Mouse (Mus musculus): ENCODE measurements around the gene Orc3.
A peak's percentile ranks its signal among the peaks of the same experiment; 100 is the strongest.

Orc3 gene

GRCm38 (mm10) chr4:34614630-34615094 lies at the start of gene Orc3, which contains the start of gene Rars2:
Gene Orc3 (minus strand): TSS chr4:34614944.
Gene Rars2 (plus strand): TSS chr4:34614957.
- DNase-seq (ENCODE audit: low spot score): peak; percentile 84

- DNase-seq (ENCODE audit: low spot score): no peak
Measured at GRCm38 (mm10) chr4:34661927-34662326, 47.2 kb upstream of the Orc3 start.

- no peak for DNase-seq (ENCODE audit: low spot score)
Measured at GRCm38 (mm10) chr4:34661514-34661913, 46.8 kb upstream of the Orc3 start.

- DNase-seq (ENCODE audit: low spot score): no peak
Measured at GRCm38 (mm10) chr4:34659012-34659411, 44.3 kb upstream of the Orc3 start.

- DNase-seq (ENCODE audit: low spot score): no peak
Measured at GRCm38 (mm10) chr4:34656101-34656500, 41.4 kb upstream of the Orc3 start.

- DNase-seq (ENCODE audit: low spot score): no peak
Measured at GRCm38 (mm10) chr4:34653179-34653578, 38.4 kb upstream of the Orc3 start.

GRCm38 (mm10) chr4:34644779-34645178 lies 30.0 kb upstream of the Orc3 start:
- no peak for DNase-seq (ENCODE audit: low spot score)

- no peak for DNase-seq (ENCODE audit: low spot score)
Measured at GRCm38 (mm10) chr4:34640731-34641130, 26.0 kb upstream of the Orc3 start.

- DNase-seq (ENCODE audit: low spot score): no peak
Measured at GRCm38 (mm10) chr4:34639745-34640364, 25.1 kb upstream of the Orc3 start.

GRCm38 (mm10) chr4:34637851-34638250 lies 23.1 kb upstream of the Orc3 start:
- no peak for DNase-seq (ENCODE audit: low spot score)

- no peak for DNase-seq (ENCODE audit: low spot score)
Measured at GRCm38 (mm10) chr4:34637386-34637785, 22.6 kb upstream of the Orc3 start.

- DNase-seq (ENCODE audit: low spot score): no peak
Measured at GRCm38 (mm10) chr4:34636036-34636435, 21.3 kb upstream of the Orc3 start.

- DNase-seq (ENCODE audit: low spot score): no peak
Measured at GRCm38 (mm10) chr4:34634129-34634528, 19.4 kb upstream of the Orc3 start.

GRCm38 (mm10) chr4:34629956-34630355 lies 15.2 kb upstream of the Orc3 start:
- no peak for DNase-seq (ENCODE audit: low spot score)

GRCm38 (mm10) chr4:34626401-34626800 lies 11.7 kb upstream of the Orc3 start:
- no peak for DNase-seq (ENCODE audit: low spot score)

GRCm38 (mm10) chr4:34625556-34625955 lies 10.8 kb upstream of the Orc3 start:
- no peak for DNase-seq (ENCODE audit: low spot score)

GRCm38 (mm10) chr4:34616146-34616545 lies 1.4 kb upstream of the Orc3 start:
- DNase-seq (ENCODE audit: low spot score): no peak

- DNase-seq (ENCODE audit: low spot score): no peak
Measured at GRCm38 (mm10) chr4:34615303-34615702, 559 bp upstream of the Orc3 start.

GRCm38 (mm10) chr4:34613571-34614145 lies 1.1 kb downstream of the Orc3 start:
- DNase-seq (ENCODE audit: low spot score): no peak

GRCm38 (mm10) chr4:34606658-34607057 lies 8.1 kb downstream of the Orc3 start:
- no peak for DNase-seq (ENCODE audit: low spot score)

GRCm38 (mm10) chr4:34603123-34603522 lies 11.6 kb downstream of the Orc3 start:
- no peak for DNase-seq (ENCODE audit: low spot score)

GRCm38 (mm10) chr4:34584871-34585607 lies 29.7 kb downstream of the Orc3 start:
- DNase-seq (ENCODE audit: low spot score): no peak

- DNase-seq (ENCODE audit: low spot score): no peak
Measured at GRCm38 (mm10) chr4:34583427-34583826, 31.3 kb downstream of the Orc3 start.

All from ovary, adult 18-20 months (tissue).